Mouse (Mus musculus) lung, adult 2 months (tissue): ENCODE data around the gene Rap1a. TPM values are rescaled to one million over a fixed set of nuclear protein-coding genes. Genes with fewer than 3 reads are reported as not detected.
"Not testable (repeated sequence)": the region's sequence is repeated elsewhere in the genome, so short reads cannot be mapped to it uniquely, and the experiment has no call there.

ENCODE experiments used
- DNase-seq: peaks from one replicate; pipeline ENCODE4 v3.0.0; 2022
- H3K4me1 ChIP-seq: fragments of 200-500 bp; 2 replicates; pipeline ENCODE4 v1.6.1; 2011; ENCODE audit warnings: low read length; ENCODE audit not compliant: control insufficient read depth, insufficient read depth
- H3K4me3 ChIP-seq: fragments of 200-500 bp; replicated peaks from 2 replicates; pipeline ENCODE3; 2011; ENCODE audit warnings: low read depth, mild to moderate bottlenecking, control low read depth, low read length; ENCODE audit errors: extremely low read depth
- CTCF ChIP-seq: fragments of 200-500 bp; IDR thresholded peaks from 2 replicates; pipeline ENCODE4 v1.5.1; 2011; ENCODE audit warnings: mild to moderate bottlenecking, low read length, control low read depth; ENCODE audit not compliant: insufficient read depth
- POLR2A ChIP-seq: fragments of 200-500 bp; IDR thresholded peaks from 2 replicates; pipeline ENCODE4 v1.6.1; 2011; ENCODE audit warnings: low read depth, mild to moderate bottlenecking, control low read depth, low read length, borderline replicate concordance; ENCODE audit errors: extremely low read depth
- WGBS: fragments of 180-500 bp; shearing (Covaris S2); methylation state at CpG from one replicate; pipeline ENCODE4 v1.1.7; 2018; 5-methylcytosine and 5-hydroxymethylcytosine counted together
- polyA plus RNA-seq: library from polyadenylated mRNA; depleted of rRNA; stranded (reverse); fragments of >200 nt; gene quantifications from 2 replicates; pipeline ENCODE4 v1.2.3, GENCODE M21; 2012

Gene Rap1a
- polyA plus RNA-seq, 1 experiment: 18.1 TPM

DNA sequence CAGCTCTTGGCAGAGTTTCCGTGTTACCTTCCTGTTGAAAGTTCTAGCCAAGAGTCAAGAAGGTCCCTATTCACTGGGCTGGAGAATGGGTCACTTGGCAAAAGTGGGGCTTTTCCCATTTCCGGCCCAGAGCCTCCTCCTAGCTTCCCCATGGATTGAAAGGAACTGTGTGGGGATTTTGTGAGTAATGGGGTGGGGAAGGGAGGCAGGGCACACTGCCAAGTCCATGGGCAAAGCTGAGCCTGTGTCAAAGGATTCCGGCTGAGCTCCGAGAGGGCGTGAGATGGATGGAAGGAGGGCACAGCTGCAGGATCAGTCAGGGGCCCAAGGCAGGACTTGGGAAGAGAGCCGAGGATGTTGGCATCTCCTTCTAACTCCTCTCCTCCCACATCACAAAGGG lies 90.9 kb downstream of the Rap1a start:
- TF ChIP-seq CTCF (no peak), POLR2A (no peak)
- no peak for DNase-seq
- 35% methylated on average over 6 of the region's 6 CpGs for WGBS
- peaks cover 2% of the 10 kb centered on the region; the same call in 1 of the 2 replicates for H3K4me1 ChIP-seq
- H3K4me3 ChIP-seq: no peak overlapping the region

DNA sequence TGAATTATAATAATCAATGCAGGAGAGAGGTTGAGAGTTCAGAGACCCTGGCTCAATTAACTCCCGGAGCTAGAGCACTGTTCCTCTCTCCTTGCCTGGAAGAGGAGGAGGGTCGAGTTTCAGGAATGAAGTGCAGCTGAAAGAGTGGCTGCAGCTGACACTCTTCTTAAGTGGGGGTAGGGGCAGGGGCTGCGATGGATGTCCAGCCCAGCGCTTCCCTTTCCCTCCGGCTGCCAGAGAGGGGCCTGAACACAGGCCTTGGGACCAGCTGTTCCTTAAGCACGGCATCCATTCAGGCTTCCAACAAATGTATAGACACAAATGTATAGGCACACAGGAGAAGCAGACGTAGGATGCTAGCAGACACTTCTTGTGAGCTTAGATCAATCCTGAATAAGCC lies 93.5 kb downstream of the Rap1a start:
- Histone ChIP-seq H3K4me3 (no peak overlapping the region), H3K4me1 (peaks cover 2% of the 10 kb centered on the region; the same call in 1 of the 2 replicates)
- no peak for DNase-seq
- TF ChIP-seq POLR2A: no peak
- no peak for TF ChIP-seq CTCF
- 64% methylated on average over 7 of the region's 7 CpGs for WGBS

DNA sequence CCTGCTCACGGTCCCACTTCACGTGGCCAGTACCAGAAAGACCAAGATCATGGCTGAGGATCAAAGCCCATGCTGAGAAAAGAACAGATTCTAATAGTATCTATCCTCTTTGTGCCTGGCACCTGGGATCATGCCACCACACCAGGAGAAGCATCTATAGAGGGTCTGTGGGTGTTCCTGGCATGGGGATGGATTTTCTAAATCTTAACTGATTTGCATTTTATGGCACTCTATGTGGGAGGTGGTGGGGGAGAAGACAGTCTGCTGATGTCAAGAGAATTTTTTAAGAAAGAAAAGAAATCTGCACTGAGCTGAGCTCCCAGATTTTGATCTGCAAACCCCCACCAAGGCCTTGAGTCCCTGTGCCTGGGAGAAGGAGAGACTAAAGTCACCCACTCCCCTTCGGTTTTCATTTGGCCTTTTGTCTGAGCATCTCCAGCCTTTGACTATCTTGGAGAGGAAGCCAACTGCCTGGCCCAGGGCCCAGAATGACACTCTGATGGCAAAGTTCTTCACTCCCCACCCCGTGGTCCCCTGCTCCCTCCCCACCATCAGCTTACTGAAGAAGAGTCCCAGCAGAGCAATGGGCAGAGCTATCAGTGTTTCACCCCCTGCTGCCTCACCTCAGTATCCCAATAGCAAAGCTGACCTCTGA lies 94.6 kb downstream of the Rap1a start:
- Histone ChIP-seq H3K4me1 (peaks cover 2% of the 10 kb centered on the region; the same call in 1 of the 2 replicates), H3K4me3 (no peak overlapping the region)
- WGBS: 47% methylated on average over 4 of the region's 4 CpGs
- DNase-seq: no peak
- TF ChIP-seq CTCF (no peak), POLR2A (no peak)

DNA sequence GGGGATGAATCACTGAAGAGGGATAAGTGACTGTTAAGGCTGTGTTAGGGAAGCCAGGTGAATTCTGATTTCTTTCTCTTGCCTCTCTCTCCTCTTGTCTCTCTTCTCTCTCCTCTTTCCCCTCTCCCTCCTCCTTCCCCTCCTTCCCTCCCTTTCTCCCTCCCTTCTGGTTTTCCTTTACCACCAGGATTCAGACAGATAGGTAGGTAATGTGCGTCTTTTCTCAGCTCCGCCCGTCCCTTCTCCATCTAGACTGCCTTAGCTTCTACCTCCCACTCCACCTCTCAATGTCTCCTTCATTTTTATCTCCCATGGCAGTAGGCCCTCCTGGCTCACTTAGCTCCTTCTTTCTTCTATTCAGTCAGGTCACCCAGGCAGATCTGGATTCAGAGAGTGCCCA lies 95.6 kb downstream of the Rap1a start:
- 55% methylated on average over 3 of the region's 3 CpGs for WGBS
- DNase-seq: no peak

DNA sequence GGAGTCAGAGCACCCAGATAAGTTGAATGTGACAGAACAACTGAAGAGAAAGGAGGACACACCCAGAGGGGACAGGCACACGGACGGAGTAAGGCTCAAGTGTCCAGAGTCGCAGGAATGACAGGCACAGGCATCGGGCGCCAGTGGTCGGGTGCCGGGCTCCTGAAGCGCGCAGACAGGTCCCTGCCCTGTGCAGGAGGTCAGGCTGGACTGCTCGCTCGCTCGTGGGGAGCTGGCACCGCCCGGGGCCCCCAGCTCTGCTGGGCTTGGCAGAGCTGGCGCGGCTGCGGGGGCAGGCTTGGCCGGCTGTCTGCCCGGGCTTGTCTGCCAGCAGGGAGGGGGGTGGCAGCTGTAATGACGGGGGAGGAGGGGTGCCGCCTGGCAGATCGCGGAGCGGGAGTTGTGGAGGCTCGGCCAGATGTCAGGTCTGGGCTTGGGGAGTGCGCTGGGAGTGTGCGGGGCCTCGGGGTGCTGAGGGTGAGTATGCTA lies 96.0 kb downstream of the Rap1a start:
- Histone ChIP-seq H3K4me1 (peaks cover 4% of the 10 kb centered on the region; the same call in 1 of the 2 replicates), H3K4me3 (peak overlapping the region; percentile 76)
- under 1% methylated on average over 28 of the region's 28 CpGs for whole genome bisulfite sequencing
- TF ChIP-seq POLR2A: no peak
- DNase-seq: peak; percentile 52

More for the DNA sequence above, 95.6 kb downstream of the Rap1a start:
- Histone ChIP-seq H3K4me1 (peaks cover 4% of the 10 kb centered on the region; the same call in 1 of the 2 replicates), H3K4me3 (peak overlapping the region; percentile 76)
- no peak for TF ChIP-seq CTCF
- TF ChIP-seq POLR2A: no peak

DNA sequence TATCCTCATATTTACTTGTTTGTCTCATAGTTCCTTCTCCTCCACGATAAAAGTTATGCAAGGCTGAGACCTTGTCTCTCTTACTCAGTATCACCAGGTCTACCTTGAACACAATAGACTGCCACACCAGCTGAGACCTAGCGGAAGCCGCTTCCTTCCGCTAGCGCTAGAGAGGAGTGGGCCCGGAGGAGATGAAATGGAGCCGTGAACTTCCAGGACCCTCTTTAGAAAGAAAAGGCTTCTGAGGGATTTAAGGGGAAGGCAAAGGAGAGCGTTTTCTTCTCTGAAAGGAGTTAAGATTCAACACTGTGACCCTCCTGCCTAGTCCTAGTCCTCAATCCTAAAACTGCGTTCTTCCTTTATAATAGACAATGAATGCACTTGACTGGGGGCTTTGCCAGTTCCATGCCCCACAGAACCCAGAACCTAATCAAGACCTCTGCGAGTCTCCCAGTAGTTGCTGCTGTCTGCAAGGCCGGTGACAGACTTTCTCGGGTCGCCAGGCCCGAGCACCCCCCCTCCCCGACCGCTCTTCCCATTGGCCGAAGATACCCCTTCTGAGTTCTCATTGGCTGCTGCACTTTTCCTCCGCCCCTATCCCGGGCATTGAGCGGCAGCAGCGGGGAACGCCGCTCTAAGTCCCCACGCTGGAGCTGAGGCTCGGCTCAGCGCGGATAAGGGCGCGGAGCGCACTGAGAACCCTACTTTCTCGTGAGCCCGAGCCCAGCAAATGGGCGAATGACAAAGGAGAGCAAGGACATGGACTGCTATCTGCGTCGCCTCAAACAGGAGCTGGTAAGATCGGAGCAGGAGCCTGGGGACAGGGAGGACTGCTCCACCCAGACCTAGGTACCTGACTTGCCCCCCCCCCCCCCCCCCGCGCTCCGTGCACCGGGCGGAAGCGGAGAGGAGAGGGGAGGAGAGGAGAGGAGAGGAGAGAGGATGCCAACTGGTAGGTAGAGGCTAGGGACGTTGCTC lies 96.8 kb downstream of the Rap1a start, which contains the start of gene Inka2:
Inka2 (plus strand) TSS at position 569 of the 978 bp plus-strand sequence.
- 6% methylated on average over 43 of the region's 43 CpGs for WGBS

DNA sequence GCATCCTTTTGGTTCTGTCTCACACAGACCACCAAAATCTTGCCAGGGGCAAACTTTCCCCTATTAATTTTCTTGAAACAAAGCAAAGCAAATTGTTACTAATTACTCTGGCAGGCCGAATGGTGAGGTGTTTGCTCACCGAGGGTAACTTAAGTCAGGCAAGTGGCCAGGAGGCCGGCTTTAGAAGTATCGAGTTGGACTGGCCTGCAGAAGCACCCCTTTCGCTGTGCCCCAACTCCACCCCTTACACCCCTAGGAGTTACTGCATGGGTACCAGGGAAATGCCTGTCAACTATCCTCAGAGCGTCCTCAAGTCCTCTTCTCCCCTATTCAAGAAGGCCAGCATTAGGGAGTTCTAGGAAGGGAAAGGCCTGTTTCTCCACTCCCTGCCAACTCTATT lies 97.6 kb downstream of the Rap1a start:
- DNase-seq: no peak
- peaks cover 2% of the 10 kb centered on the region; the same call in 1 of the 2 replicates for H3K4me1 ChIP-seq
- TF ChIP-seq POLR2A (no peak), CTCF (no peak)
- H3K4me3 ChIP-seq: no peak overlapping the region
- 47% methylated on average over 6 of the region's 6 CpGs for WGBS

More for the DNA sequence above, 96.8 kb downstream of the Rap1a start, which contains the start of gene Inka2:
- peak; percentile 79 for DNase-seq
- TF ChIP-seq CTCF (no peak), POLR2A (peak; percentile 71; the same call in 1 of the 2 replicates)
- Histone ChIP-seq H3K4me3 (peak within 1 kb of the TSS; percentile 76), H3K4me1 (peaks cover 2% of the 10 kb centered on the region; the same call in 1 of the 2 replicates)

DNA sequence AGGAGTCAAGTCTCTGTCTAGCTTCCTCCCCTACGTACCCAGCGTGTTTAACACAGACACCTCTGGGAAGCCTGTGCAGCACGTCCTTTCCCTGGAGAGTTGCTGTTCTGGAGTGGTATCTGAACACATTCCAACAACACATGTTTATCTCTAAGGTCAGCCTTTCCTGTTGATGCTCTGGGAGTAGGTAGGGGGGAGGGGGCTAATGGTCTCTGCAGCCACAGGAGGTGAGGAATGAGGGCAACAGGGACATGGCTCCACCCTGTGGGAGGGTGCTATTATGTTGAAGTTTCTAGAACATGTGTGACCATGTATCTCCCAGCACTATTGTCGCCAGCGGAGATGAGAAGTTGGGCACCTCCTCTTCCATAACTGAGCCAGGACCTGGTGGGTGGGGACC lies 99.7 kb downstream of the Rap1a start:
- Histone ChIP-seq H3K4me3 (no peak overlapping the region), H3K4me1 (peaks cover 2% of the 10 kb centered on the region; the same call in 1 of the 2 replicates)
- WGBS: 33% methylated on average over 5 of the region's 5 CpGs
- TF ChIP-seq CTCF (no peak), POLR2A (no peak)
- DNase-seq: no peak

DNA sequence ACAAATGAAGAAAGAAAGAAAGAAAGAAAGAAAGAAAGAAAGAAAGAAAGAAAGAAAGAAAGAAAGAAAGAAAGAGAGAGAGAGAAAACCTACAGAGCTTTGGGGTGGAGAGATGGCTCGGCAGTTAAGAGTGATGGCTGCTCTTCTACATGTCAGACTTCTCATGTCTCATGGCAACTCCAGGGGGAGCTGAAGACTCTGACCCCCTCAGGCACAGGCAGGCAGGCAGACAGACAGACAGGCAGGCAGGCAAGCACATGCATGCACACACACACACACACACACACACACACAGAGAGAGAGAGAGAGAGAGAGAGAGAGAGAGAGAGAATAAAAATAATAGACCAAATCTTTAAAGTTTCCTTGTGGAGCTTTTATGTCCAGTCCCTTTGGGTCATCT lies 100.3 kb downstream of the Rap1a start:
- not testable (repeated sequence) for H3K4me3 ChIP-seq, H3K4me1 ChIP-seq, DNase-seq
- 55% methylated on average over 1 of the region's 1 CpGs for WGBS
